Mouse (Mus musculus): Measurements from ENCODE around the gene Atp2a1. TPM values are rescaled to one million over a fixed set of nuclear protein-coding genes. Genes with fewer than 3 reads are reported as not detected.
"Not testable (repeated sequence)": the region's sequence is repeated elsewhere in the genome, so short reads cannot be mapped to it uniquely, and the experiment has no call there.

Gene Atp2a1
- total RNA-seq (2022), result over 10,000 TPM; 27,209 to 31,432 (median 30,252) TPM

GRCm38 (mm10) chr7:126463004-126463403 is at the start of gene Atp2a1:
Gene Atp2a1 (minus strand): TSS chr7:126463108.
- peak; percentile 82 to 86 for DNase-seq (ENCODE audit: low spot score in 2 of 2)

DNA sequence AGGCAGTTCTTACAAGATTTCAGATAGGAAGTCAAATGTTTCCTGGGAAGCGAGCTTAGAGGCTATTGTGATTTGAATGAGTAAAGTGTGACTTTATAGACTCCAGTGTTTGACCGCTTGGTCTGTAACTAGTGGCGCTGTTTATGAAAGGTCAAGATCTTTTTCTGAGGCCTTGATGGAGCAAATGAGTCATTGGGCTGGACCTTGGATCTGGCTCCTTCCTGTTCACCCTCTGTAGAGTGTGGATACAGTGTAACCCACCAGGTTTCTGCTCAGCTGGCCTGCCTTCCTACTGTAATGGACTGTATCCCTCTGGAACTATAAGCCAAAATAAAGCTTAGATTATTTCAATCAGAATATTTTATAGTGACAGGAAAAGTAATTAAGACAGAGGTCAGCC is 48.4 kb upstream of the Atp2a1 start:
- no peak for DNase-seq (ENCODE audit: low spot score in 2 of 2)

DNA sequence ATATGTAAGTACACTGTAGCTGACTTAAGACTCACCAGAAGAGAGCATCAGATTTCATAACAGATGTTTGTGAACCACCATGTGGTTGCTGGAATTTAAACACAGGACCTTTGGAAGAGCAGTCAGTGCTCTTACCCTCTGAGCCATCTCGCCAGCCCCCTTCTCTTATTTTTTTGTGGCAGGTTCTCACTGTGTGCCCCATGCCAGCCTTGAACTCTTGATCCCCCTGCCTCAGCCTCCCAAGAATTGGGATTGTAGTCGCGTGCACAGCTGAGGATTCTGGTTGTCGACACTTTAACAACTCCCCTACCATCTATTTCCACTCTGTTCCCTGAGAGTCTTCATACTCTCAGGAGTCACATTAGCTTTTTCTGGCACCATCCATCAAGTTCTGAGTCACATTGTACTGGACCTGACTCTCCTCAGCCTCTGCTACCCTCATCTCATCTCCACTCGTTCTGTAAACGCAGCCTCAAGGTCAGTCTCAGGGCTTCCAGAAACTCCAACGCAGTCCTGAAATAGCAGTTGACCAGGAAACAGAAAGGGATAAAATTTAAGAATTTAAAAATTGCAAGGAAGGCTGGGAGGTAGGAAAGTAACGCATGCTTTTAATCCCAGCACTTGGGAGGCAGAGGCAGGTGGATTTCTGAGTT is 44.3 kb upstream of the Atp2a1 start:
- no peak for DNase-seq (ENCODE audit: low spot score in 2 of 2)

- DNase-seq (ENCODE audit: low spot score in 2 of 2), result no peak
Observed at GRCm38 (mm10) chr7:126504913-126505312, 42.0 kb upstream of the Atp2a1 start.

DNA sequence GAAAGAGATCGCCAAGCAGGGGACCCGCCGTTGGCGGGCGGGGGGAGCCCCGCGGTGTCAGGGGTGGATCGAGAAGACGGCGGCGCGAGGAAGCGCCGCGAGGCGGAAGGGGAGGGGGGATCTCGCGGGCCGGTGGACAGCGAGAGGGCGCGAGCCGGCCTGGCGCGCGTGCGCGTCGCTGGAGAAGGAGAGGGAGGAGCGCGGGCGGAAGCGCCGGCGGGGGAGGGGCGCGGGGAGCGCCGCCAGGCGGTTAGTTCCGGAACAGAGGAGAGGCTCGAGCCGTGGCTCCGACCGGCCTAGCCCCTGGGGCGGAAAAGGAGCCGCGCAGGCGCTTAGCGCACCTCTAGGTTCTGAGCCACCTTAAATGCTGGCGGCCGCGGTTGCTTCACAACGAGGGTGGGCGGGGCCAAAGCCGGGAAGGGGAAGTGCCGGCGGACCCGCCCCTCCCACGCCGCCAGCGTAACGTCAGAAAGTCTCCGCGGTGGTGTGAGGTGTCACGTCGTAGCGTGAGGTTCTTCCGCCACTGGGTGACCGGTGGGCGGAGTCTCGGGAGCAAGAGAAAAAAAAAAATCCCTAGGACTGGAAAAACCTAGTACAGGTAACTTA is 40.5 kb upstream of the Atp2a1 start, which contains the start of gene Atxn2l:
Atxn2l (minus strand) TSS at position 165 of the 606 bp plus-strand sequence.
- DNase-seq (ENCODE audit: low spot score in 2 of 2), result peak; percentile 95 to 98

GRCm38 (mm10) chr7:126502751-126503150 is 39.8 kb upstream of the Atp2a1 start:
- DNase-seq (ENCODE audit: low spot score in 2 of 2), result no peak

DNA sequence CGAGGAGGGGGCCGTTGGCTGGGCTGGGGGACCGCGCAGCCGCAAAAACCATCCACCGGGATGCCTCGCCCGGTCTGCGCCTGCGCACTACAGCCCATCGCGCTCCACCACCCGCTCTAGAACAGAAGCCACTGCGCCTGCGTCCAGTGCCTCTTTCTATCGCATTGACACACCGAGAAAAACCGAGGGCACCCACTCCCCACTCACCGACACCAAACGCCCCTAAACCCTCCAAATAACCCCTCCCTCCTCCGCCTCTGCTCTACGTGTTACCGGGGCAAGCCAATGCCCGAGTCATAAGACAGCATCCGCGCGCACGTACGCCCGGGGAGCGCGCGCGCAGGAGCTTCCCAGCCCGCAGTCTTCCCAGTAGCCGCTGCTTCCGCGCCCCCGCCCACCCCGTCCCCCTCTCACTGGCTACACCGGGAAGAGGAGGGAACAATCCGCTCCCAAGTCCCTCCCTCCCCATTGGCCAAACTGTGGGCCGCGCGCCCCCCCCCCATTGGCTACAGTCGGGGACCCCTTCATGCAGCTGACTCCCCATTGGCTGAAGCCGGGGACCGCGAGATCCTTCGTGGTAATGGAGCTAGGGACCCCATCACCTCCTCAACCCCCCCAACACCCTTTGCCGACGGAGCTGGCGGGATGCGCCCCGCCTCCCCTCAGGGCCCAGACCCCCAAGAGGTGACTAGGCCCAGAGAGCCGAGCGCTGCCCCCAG is 39.3 kb upstream of the Atp2a1 start:
- DNase-seq (ENCODE audit: low spot score in 2 of 2), result peak; percentile 86 to 88

GRCm38 (mm10) chr7:126501684-126502022 is 38.7 kb upstream of the Atp2a1 start:
- no peak for DNase-seq (ENCODE audit: low spot score in 2 of 2)

GRCm38 (mm10) chr7:126499416-126499815 is 36.5 kb upstream of the Atp2a1 start:
- DNase-seq (ENCODE audit: low spot score in 2 of 2), result no peak

GRCm38 (mm10) chr7:126497966-126498365 is 35.1 kb upstream of the Atp2a1 start:
- no peak for DNase-seq (ENCODE audit: low spot score in 2 of 2)

DNA sequence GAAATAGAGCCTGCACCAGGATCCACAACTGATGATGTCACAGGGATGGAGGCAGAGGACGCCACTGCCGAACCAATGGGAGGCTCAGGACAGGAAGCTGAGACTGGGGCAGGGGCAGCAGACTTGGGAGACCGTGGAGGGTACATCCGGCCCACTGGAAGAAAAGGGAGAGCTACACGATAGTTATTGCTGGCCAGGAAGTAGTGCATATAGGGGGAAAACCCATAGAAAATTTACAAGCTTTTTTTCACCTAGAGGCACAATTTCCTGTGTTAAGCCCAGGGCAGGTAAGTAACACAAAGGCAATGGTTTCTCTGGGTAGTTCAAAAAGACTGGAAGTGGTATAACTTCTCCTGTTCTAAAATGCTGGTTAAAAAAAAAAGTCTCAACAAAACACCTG is 33.6 kb upstream of the Atp2a1 start:
- DNase-seq (ENCODE audit: low spot score in 2 of 2), result no peak

DNA sequence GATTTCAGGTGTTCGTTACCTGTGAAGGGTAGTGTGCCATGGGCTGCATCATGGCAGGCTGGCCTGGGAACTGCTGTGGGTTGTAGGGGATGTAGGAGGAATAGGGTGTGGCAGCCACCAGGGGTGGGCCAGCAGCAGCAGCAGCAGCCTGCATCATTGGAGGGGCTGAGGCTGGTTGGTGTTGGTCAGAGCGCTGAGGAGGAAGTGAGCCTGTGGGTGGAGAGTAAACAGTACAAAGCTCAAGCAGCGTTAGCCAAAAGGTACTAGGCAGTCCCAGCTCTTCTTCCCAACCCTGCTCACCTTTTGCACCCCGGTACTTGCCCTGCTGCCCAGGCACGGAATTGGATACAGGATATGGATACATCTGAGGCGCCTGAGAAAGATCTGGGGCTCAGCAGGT is 31.2 kb upstream of the Atp2a1 start:
- DNase-seq (ENCODE audit: low spot score in 2 of 2), result no peak

- no peak for DNase-seq (ENCODE audit: low spot score in 2 of 2)
Observed at GRCm38 (mm10) chr7:126491973-126492372, 29.1 kb upstream of the Atp2a1 start.

DNA sequence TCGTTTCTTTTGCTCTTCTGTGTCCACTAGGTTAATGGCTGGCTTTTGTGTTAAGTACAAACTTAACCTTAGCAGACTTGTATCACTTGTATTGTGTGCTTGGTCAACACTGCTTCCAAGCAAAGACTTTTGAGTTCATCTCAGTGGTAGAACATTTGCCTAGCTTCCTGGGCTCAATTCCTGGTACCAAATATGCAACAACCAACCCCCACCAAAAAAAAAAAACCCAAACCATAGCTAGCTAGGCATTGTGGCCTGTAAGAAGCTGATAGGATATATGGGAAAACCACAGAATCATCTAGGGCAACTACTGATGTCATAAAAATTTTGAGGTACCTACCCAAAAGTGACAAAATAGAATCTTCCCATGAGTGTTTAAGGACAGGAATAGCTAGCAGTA is 28.1 kb upstream of the Atp2a1 start:
- no peak for DNase-seq (ENCODE audit: low spot score in 2 of 2)

DNA sequence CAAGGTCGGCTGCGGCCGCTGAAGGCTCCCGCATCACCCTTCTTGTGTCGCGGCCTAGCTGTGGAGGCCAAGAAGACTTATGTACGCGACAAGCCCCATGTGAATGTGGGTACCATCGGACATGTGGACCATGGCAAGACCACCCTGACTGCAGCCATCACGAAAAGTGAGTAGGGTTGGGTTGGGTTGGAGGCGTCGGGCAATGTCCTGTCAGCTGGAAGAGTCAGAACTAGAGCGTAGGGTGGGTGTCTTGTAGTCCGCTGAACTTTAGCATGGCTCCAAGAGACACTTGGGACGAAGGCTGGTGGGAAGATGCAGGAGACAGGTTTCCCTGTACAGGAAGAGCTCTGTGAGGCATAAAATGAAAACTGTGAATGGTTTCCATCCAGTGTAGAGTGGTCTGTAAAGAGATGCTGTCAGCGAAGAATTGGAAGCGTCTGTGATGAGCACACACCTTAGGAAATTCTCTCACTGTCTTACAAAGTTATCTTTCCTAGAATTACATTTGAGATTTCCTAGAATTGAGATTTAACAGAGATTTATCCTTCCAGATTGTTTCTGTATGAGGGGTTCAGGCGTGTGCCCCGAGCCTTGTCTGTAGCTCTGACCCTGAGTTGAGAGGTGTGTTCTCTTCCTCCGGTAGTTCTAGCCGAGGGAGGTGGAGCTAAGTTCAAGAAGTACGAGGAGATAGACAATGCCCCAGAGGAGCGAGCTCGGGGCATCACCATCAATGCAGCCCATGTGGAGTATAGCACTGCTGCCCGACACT is 24.9 kb upstream of the Atp2a1 start:
- DNase-seq (ENCODE audit: low spot score in 2 of 2), result not testable (repeated sequence)

DNA sequence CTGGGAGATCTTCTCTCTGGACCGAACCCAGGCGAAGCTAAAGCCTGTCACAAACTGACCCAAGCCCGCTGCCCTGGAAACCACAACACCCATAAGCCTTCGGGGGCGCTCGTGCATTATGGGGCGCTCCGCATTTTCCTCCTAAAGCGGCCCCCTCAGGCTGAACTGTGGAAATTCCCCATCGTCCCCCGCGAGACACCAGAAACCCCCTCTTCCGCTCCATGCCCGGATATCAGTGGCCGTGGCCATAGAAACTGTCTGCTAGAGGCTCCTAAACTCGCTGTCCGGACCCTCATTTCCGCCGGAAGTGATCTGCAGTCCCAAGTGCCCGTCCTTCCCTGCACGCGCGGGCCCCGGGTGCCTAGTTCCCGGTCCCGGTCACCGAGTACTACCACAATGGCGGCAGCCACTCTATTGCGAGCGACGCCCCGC is 24.2 kb upstream of the Atp2a1 start, which contains the start of gene Tufm:
Tufm (plus strand) TSS at position 310 of the 432 bp plus-strand sequence.
- DNase-seq (ENCODE audit: low spot score in 2 of 2), result peak; percentile 91 to 95

GRCm38 (mm10) chr7:126482392-126482871 is 19.5 kb upstream of the Atp2a1 start:
- peak; percentile 66 to 81 for DNase-seq (ENCODE audit: low spot score in 2 of 2)

GRCm38 (mm10) chr7:126481699-126482098 is 18.8 kb upstream of the Atp2a1 start:
- DNase-seq (ENCODE audit: low spot score in 2 of 2), result no peak

DNA sequence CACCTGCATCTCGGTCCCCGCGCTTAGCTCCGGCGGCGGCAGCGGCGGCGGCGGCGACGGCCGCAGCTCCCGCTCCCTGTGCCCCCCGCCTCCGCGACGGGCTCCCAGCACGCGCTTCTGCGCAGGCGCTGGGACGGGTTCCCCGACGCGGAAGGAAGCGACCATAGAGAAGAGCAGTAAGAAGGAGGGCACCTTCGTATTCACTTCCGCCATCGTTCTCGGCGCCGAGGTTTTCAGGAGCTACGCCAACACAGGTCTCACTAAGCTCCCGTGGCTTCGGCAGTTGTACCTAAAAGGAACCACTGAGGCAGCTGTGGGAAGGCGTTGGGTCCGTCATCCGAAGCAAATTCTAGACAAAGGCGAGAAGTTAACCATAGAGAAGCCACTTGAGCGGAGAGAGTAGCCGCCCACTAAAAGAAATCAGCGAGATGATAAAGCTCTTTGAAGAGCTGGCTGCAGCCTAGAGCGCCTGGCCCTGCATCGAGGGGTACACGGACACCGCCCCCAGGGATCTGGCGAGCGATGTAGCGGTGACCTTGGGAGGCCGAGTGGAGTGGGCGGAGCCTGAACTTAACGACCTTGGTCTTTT is 12.2 kb upstream of the Atp2a1 start, which contains the start of gene Sh2b1:
Sh2b1 (minus strand) TSS at position 432 of the 589 bp plus-strand sequence.
- peak; percentile 81 to 84 for DNase-seq (ENCODE audit: low spot score in 2 of 2)

- no peak for DNase-seq (ENCODE audit: low spot score in 2 of 2)
Observed at GRCm38 (mm10) chr7:126474486-126474955, 11.6 kb upstream of the Atp2a1 start.
